Mouse (Mus musculus) forebrain, embryonic 13.5 days (tissue): ENCODE measurements at regions not wholly inside any gene's neighbourhood (a gene's known extent, or its start where the extent isn't known, plus 50 kb on each side); places are given as distances from the start of the nearest gene placed in this dataset.

Experiments used
- ATAC-seq: fragments of 200-750 bp; cut with Nextera tagmentation; 2 replicates; pipeline ENCODE4 v1.8.0; 2017
- H3K27ac ChIP-seq: fragments of 300-500 bp; sonication (generic); 2 replicates; pipeline ENCODE4 v1.5.1; 2015; ENCODE audit warnings: inconsistent platforms, mild to moderate bottlenecking, moderate library complexity
- H3K27me3 ChIP-seq: fragments of 300-500 bp; sonication (generic); 2 replicates; pipeline ENCODE4 v1.6.1; 2015; ENCODE audit warnings: mild to moderate bottlenecking, inconsistent platforms
- H3K36me3 ChIP-seq: fragments of 300-500 bp; sonication (generic); 2 replicates; pipeline ENCODE4 v1.6.1; 2015; ENCODE audit warnings: mild to moderate bottlenecking, inconsistent platforms; ENCODE audit not compliant: poor library complexity, severe bottlenecking
- H3K4me1 ChIP-seq: fragments of 300-500 bp; sonication (generic); 2 replicates; pipeline ENCODE4 v1.6.1; 2015; ENCODE audit warnings: inconsistent platforms
- H3K4me2 ChIP-seq: fragments of 300-500 bp; sonication (generic); 2 replicates; pipeline ENCODE4 v1.6.1; 2015; ENCODE audit warnings: inconsistent platforms, mild to moderate bottlenecking, moderate library complexity
- H3K4me3 ChIP-seq: fragments of 300-500 bp; sonication (generic); 2 replicates; pipeline ENCODE4 v1.5.1; 2015; ENCODE audit warnings: mild to moderate bottlenecking, inconsistent platforms
- H3K9ac ChIP-seq: fragments of 300-500 bp; sonication (generic); 2 replicates; pipeline ENCODE4 v1.6.1; 2015; ENCODE audit warnings: mild to moderate bottlenecking, inconsistent platforms
- H3K9me3 ChIP-seq: fragments of 300-500 bp; sonication (generic); replicated peaks from 2 replicates; pipeline ENCODE4 v1.6.1; 2016; ENCODE audit warnings: inconsistent platforms
- WGBS: fragments of 180-500 bp; shearing (Covaris S2); methylation state at CpG from one replicate; pipeline ENCODE4 v1.1.7; 2015; 5-methylcytosine and 5-hydroxymethylcytosine counted together

GRCm38 (mm10) chr10:118043761-118044160 lies 97.8 kb upstream of the Mdm1 start:
- ATAC-seq: no peak
- no peak overlapping the region for H3K9ac ChIP-seq
- no peak overlapping the region for H3K27ac ChIP-seq
- WGBS: 80% methylated on average over 13 of the region's 13 CpGs
- no peaks in the 10 kb centered on the region for H3K36me3 ChIP-seq
- H3K9me3 ChIP-seq: no peaks in the 10 kb centered on the region
- H3K4me3 ChIP-seq: no peak overlapping the region
- H3K4me2 ChIP-seq: no peak overlapping the region
- H3K4me1 ChIP-seq: 0 out of 2 replicates have a peak, but pooled peaks cover 6% of the 10 kb centered on the region
- H3K27me3 ChIP-seq: no peaks in the 10 kb centered on the region

GRCm38 (mm10) chr10:118044840-118045239 lies 96.8 kb upstream of the Mdm1 start:
- Histone ChIP-seq H3K4me3 (no peak overlapping the region), H3K9me3 (no peaks in the 10 kb centered on the region), H3K36me3 (no peaks in the 10 kb centered on the region), H3K27ac (no peak overlapping the region), H3K9ac (no peak overlapping the region), H3K4me1 (0 out of 2 replicates have a peak, but pooled peaks cover 6% of the 10 kb centered on the region), H3K27me3 (no peaks in the 10 kb centered on the region), H3K4me2 (no peak overlapping the region)
- WGBS: 17% methylated on average over 3 of the region's 3 CpGs
- peak; percentile 16; the same call in 1 of the 2 replicates for ATAC-seq

- Histone ChIP-seq H3K4me1 (0 out of 2 replicates have a peak, but pooled peaks cover 6% of the 10 kb centered on the region), H3K9me3 (no peaks in the 10 kb centered on the region), H3K4me3 (no peak overlapping the region), H3K36me3 (no peaks in the 10 kb centered on the region), H3K27ac (no peak overlapping the region), H3K9ac (no peak overlapping the region), H3K4me2 (no peak overlapping the region), H3K27me3 (no peaks in the 10 kb centered on the region)
- 89% methylated on average over 2 of the region's 2 CpGs for WGBS
- ATAC-seq: 0 out of 2 replicates have a peak, but pooled peaks have one; percentile 19
Observed at GRCm38 (mm10) chr10:118045427-118045826, 96.2 kb upstream of the Mdm1 start.

- Histone ChIP-seq H3K4me1 (0 out of 2 replicates have a peak, but pooled peaks cover 6% of the 10 kb centered on the region), H3K27ac (no peak overlapping the region), H3K4me3 (no peak overlapping the region), H3K36me3 (no peaks in the 10 kb centered on the region), H3K27me3 (no peaks in the 10 kb centered on the region), H3K4me2 (no peak overlapping the region), H3K9ac (no peak overlapping the region), H3K9me3 (no peaks in the 10 kb centered on the region)
- ATAC-seq: no peak
- 70% methylated on average over 4 of the region's 4 CpGs for WGBS
Observed at GRCm38 (mm10) chr10:118046328-118046727, 95.3 kb upstream of the Mdm1 start.

- no peak overlapping the region for H3K9ac ChIP-seq
- WGBS: 88% methylated on average over 1 of the region's 1 CpGs
- H3K27ac ChIP-seq: no peak overlapping the region
- H3K4me2 ChIP-seq: no peak overlapping the region
- ATAC-seq: no peak
- H3K4me3 ChIP-seq: no peak overlapping the region
- no peaks in the 10 kb centered on the region for H3K9me3 ChIP-seq
- no peaks in the 10 kb centered on the region for H3K36me3 ChIP-seq
- H3K27me3 ChIP-seq: no peaks in the 10 kb centered on the region
- H3K4me1 ChIP-seq: 0 out of 2 replicates have a peak, but pooled peaks cover 6% of the 10 kb centered on the region
Observed at GRCm38 (mm10) chr10:118046831-118047230, 94.8 kb upstream of the Mdm1 start.

- H3K4me3 ChIP-seq: no peak overlapping the region
- no peaks in the 10 kb centered on the region for H3K27me3 ChIP-seq
- H3K4me2 ChIP-seq: no peak overlapping the region
- no peak overlapping the region for H3K9ac ChIP-seq
- 87% methylated on average over 10 of the region's 10 CpGs for WGBS
- H3K36me3 ChIP-seq: no peaks in the 10 kb centered on the region
- H3K27ac ChIP-seq: no peak overlapping the region
- H3K9me3 ChIP-seq: 0 out of 2 replicates have a peak, but pooled peaks cover 4% of the 10 kb centered on the region
- no peak for ATAC-seq
- H3K4me1 ChIP-seq: 0 out of 2 replicates have a peak, but pooled peaks cover 6% of the 10 kb centered on the region
Observed at GRCm38 (mm10) chr10:118049330-118049729, 92.3 kb upstream of the Mdm1 start.

- no peak overlapping the region for H3K4me3 ChIP-seq
- H3K27me3 ChIP-seq: no peaks in the 10 kb centered on the region
- WGBS: 88% methylated on average over 5 of the region's 5 CpGs
- H3K9ac ChIP-seq: no peak overlapping the region
- H3K36me3 ChIP-seq: no peaks in the 10 kb centered on the region
- H3K9me3 ChIP-seq: 0 out of 2 replicates have a peak, but pooled peaks cover 4% of the 10 kb centered on the region
- no peak for ATAC-seq
- no peaks in the 10 kb centered on the region for H3K4me1 ChIP-seq
- H3K4me2 ChIP-seq: no peak overlapping the region
- no peak overlapping the region for H3K27ac ChIP-seq
Observed at GRCm38 (mm10) chr10:118050152-118050641, 91.4 kb upstream of the Mdm1 start.

- H3K9ac ChIP-seq: no peak overlapping the region
- H3K4me2 ChIP-seq: no peak overlapping the region
- peaks cover 5% of the 10 kb centered on the region; the same call in 1 of the 2 replicates for H3K4me1 ChIP-seq
- H3K4me3 ChIP-seq: no peak overlapping the region
- 0 out of 2 replicates have a peak, but pooled peaks cover 4% of the 10 kb centered on the region for H3K9me3 ChIP-seq
- ATAC-seq: no peak
- WGBS: 90% methylated on average over 11 of the region's 11 CpGs
- no peaks in the 10 kb centered on the region for H3K36me3 ChIP-seq
- no peak overlapping the region for H3K27ac ChIP-seq
- H3K27me3 ChIP-seq: no peaks in the 10 kb centered on the region
Observed at GRCm38 (mm10) chr10:118052042-118052441, 89.6 kb upstream of the Mdm1 start.

- Histone ChIP-seq H3K4me2 (no peak overlapping the region), H3K4me1 (peaks cover 9% of the 10 kb centered on the region; the same call in 1 of the 2 replicates), H3K36me3 (no peaks in the 10 kb centered on the region), H3K27ac (no peak overlapping the region), H3K4me3 (no peak overlapping the region), H3K9me3 (0 out of 2 replicates have a peak, but pooled peaks cover 4% of the 10 kb centered on the region), H3K27me3 (no peaks in the 10 kb centered on the region), H3K9ac (no peak overlapping the region)
- no peak for ATAC-seq
- 84% methylated on average over 12 of the region's 12 CpGs for WGBS
Observed at GRCm38 (mm10) chr10:118052477-118052876, 89.1 kb upstream of the Mdm1 start.

- Histone ChIP-seq H3K9me3 (0 out of 2 replicates have a peak, but pooled peaks cover 4% of the 10 kb centered on the region), H3K27ac (no peak overlapping the region), H3K4me1 (peaks cover 11% of the 10 kb centered on the region; the same call in 1 of the 2 replicates), H3K27me3 (no peaks in the 10 kb centered on the region), H3K36me3 (no peaks in the 10 kb centered on the region), H3K4me3 (no peak overlapping the region), H3K9ac (no peak overlapping the region), H3K4me2 (no peak overlapping the region)
- ATAC-seq: no peak
- WGBS: 93% methylated on average over 5 of the region's 5 CpGs
Observed at GRCm38 (mm10) chr10:118053037-118053436, 88.6 kb upstream of the Mdm1 start.

- no peak overlapping the region for H3K9ac ChIP-seq
- no peaks in the 10 kb centered on the region for H3K36me3 ChIP-seq
- H3K9me3 ChIP-seq: 0 out of 2 replicates have a peak, but pooled peaks cover 4% of the 10 kb centered on the region
- peak overlapping the region; percentile 15 for H3K4me2 ChIP-seq
- H3K4me3 ChIP-seq: no peak overlapping the region
- peaks cover 11% of the 10 kb centered on the region; the same call in 1 of the 2 replicates for H3K4me1 ChIP-seq
- no peak overlapping the region for H3K27ac ChIP-seq
- 0 out of 2 replicates have a peak, but pooled peaks have one; percentile 33 for ATAC-seq
- 15% methylated on average over 9 of the region's 9 CpGs for WGBS
- H3K27me3 ChIP-seq: 0 out of 2 replicates have a peak, but pooled peaks cover 5% of the 10 kb centered on the region
Observed at GRCm38 (mm10) chr10:118056789-118057271, 84.8 kb upstream of the Mdm1 start.

- H3K4me3 ChIP-seq: no peak overlapping the region
- no peaks in the 10 kb centered on the region for H3K36me3 ChIP-seq
- H3K9me3 ChIP-seq: peaks cover 4% of the 10 kb centered on the region; the same call in 1 of the 2 replicates
- WGBS: 65% methylated on average over 3 of the region's 3 CpGs
- peaks cover 11% of the 10 kb centered on the region; the same call in 1 of the 2 replicates for H3K4me1 ChIP-seq
- H3K27ac ChIP-seq: no peak overlapping the region
- H3K9ac ChIP-seq: no peak overlapping the region
- H3K4me2 ChIP-seq: no peak overlapping the region
- no peak for ATAC-seq
- 0 out of 2 replicates have a peak, but pooled peaks cover 5% of the 10 kb centered on the region for H3K27me3 ChIP-seq
Observed at GRCm38 (mm10) chr10:118057516-118057915, 84.1 kb upstream of the Mdm1 start.
